Mouse (Mus musculus) kidney, adult 2 months (tissue): Measurements from ENCODE around the gene Cep170. TPM values are rescaled to one million over a fixed set of nuclear protein-coding genes. Genes with fewer than 3 reads are reported as not detected.
A peak's percentile ranks its signal among the peaks of the same experiment; 100 is the strongest.

ENCODE experiments used
- DNase-seq: peaks from one replicate; pipeline ENCODE4 v3.0.0; 2021
- H3K27ac ChIP-seq: fragments of 200-500 bp; 2 replicates; pipeline ENCODE4 v1.5.1; 2012; ENCODE audit warnings: low read depth, low read length, control low read depth, inconsistent platforms; ENCODE audit not compliant: insufficient read depth
- H3K27me3 ChIP-seq: fragments of 200-500 bp; replicated peaks from 2 replicates; pipeline ENCODE4 v1.6.1; 2012; ENCODE audit warnings: mild to moderate bottlenecking, moderate library complexity, low read length, inconsistent platforms; ENCODE audit not compliant: control insufficient read depth, insufficient read depth
- H3K36me3 ChIP-seq: fragments of 200-500 bp; 2 replicates; pipeline ENCODE4 v1.6.1; 2012; ENCODE audit warnings: mild to moderate bottlenecking, moderate library complexity, low read length, inconsistent platforms; ENCODE audit not compliant: control insufficient read depth, insufficient read depth
- H3K4me1 ChIP-seq: fragments of 200-500 bp; 2 replicates; pipeline ENCODE4 v1.6.1; 2011; ENCODE audit warnings: low read length; ENCODE audit not compliant: control insufficient read depth, insufficient read depth
- H3K4me3 ChIP-seq: fragments of 200-500 bp; 2 replicates; pipeline ENCODE4 v1.5.1; 2011; ENCODE audit warnings: mild to moderate bottlenecking, low read depth, low read length, control low read depth; ENCODE audit not compliant: insufficient read depth
- CTCF ChIP-seq: fragments of 200-500 bp; conservative IDR thresholded peaks from 2 replicates; pipeline ENCODE4 v1.5.1; 2011; ENCODE audit warnings: low read depth, mild to moderate bottlenecking, control low read depth, low read length, moderate library complexity, mixed read lengths; ENCODE audit not compliant: insufficient read depth, insufficient read length
- POLR2A ChIP-seq: fragments of 200-500 bp; IDR thresholded peaks from one replicate; pipeline ENCODE4 v1.6.1; 2011; ENCODE audit warnings: low read depth, low read length, control low read depth
- WGBS: fragments of 180-500 bp; shearing (Covaris S2); methylation state at CpG from one replicate; pipeline ENCODE4 v1.1.7; 2018; 5-methylcytosine and 5-hydroxymethylcytosine counted together
- polyA plus RNA-seq: library from polyadenylated mRNA; depleted of rRNA; stranded (reverse); fragments of >200 nt; gene quantifications from 2 replicates; pipeline ENCODE4 v1.2.3, GENCODE M21; 2012

Gene Cep170
- polyA plus RNA-seq, 1 experiment: 3.2 TPM

GRCm38 (mm10) chr1:176732834-176733233 is 81.0 kb downstream of the Cep170 start:
- 72% methylated on average over 2 of the region's 2 CpGs for WGBS
- H3K27me3 ChIP-seq: no peaks in the 10 kb centered on the region
- no peak overlapping the region for H3K4me3 ChIP-seq
- no peaks in the 10 kb centered on the region for H3K4me1 ChIP-seq
- H3K27ac ChIP-seq: no peak overlapping the region
- TF ChIP-seq CTCF: no peak
- no peak for TF ChIP-seq POLR2A
- DNase-seq: no peak
- no peaks in the 10 kb centered on the region; the same call in 1 of the 2 replicates for H3K36me3 ChIP-seq

GRCm38 (mm10) chr1:176730528-176730927 is 83.3 kb downstream of the Cep170 start:
- Histone ChIP-seq H3K27me3 (no peaks in the 10 kb centered on the region), H3K4me1 (no peaks in the 10 kb centered on the region), H3K27ac (no peak overlapping the region), H3K4me3 (no peak overlapping the region), H3K36me3 (no peaks in the 10 kb centered on the region; the same call in 1 of the 2 replicates)
- WGBS: 75% methylated on average over 2 of the region's 2 CpGs
- no peak for DNase-seq
- TF ChIP-seq POLR2A (no peak), CTCF (no peak)

GRCm38 (mm10) chr1:176727372-176727771 is 86.5 kb downstream of the Cep170 start:
- H3K4me3 ChIP-seq: no peak overlapping the region
- no peak for TF ChIP-seq CTCF
- TF ChIP-seq POLR2A: no peak

GRCm38 (mm10) chr1:176724771-176725170 is 89.1 kb downstream of the Cep170 start:
- TF ChIP-seq POLR2A (no peak), CTCF (no peak)
- DNase-seq: no peak
- no peaks in the 10 kb centered on the region for H3K4me1 ChIP-seq
- H3K36me3 ChIP-seq: no peaks in the 10 kb centered on the region
- no peak overlapping the region for H3K4me3 ChIP-seq
- H3K27ac ChIP-seq: no peak overlapping the region
- no peaks in the 10 kb centered on the region for H3K27me3 ChIP-seq
- WGBS: 90% methylated on average over 20 of the region's 20 CpGs

More at GRCm38 (mm10) chr1:176727372-176727771, 86.5 kb downstream of the Cep170 start:
- Histone ChIP-seq H3K27me3 (no peaks in the 10 kb centered on the region), H3K27ac (no peak overlapping the region), H3K36me3 (no peaks in the 10 kb centered on the region), H3K4me1 (no peaks in the 10 kb centered on the region)
- no peak for DNase-seq
- 75% methylated on average over 2 of the region's 2 CpGs for WGBS

- DNase-seq: no peak
These were observed 89.8 kb downstream of the Cep170 start for GRCm38 (mm10) chr1:176723858-176724713.

GRCm38 (mm10) chr1:176712436-176712835 is 101.4 kb downstream of the Cep170 start:
- TF ChIP-seq POLR2A (no peak), CTCF (peak; percentile 32; the same call in 1 of the 2 replicates)
- Histone ChIP-seq H3K27me3 (no peaks in the 10 kb centered on the region), H3K27ac (no peak overlapping the region), H3K36me3 (no peaks in the 10 kb centered on the region), H3K4me1 (no peaks in the 10 kb centered on the region), H3K4me3 (no peak overlapping the region)
- WGBS: 30% methylated on average over 2 of the region's 2 CpGs
- DNase-seq: peak; percentile 55

More at GRCm38 (mm10) chr1:176723858-176724713, 89.8 kb downstream of the Cep170 start:
- Histone ChIP-seq H3K4me3 (no peak overlapping the region), H3K4me1 (no peaks in the 10 kb centered on the region), H3K36me3 (no peaks in the 10 kb centered on the region), H3K27ac (no peak overlapping the region), H3K27me3 (no peaks in the 10 kb centered on the region)
- WGBS: 74% methylated on average over 8 of the region's 8 CpGs
- no peak for TF ChIP-seq POLR2A
- no peak for TF ChIP-seq CTCF

GRCm38 (mm10) chr1:176700226-176700625 is 113.6 kb downstream of the Cep170 start:
- no peaks in the 10 kb centered on the region for H3K36me3 ChIP-seq
- no peak overlapping the region for H3K4me3 ChIP-seq
- H3K4me1 ChIP-seq: no peaks in the 10 kb centered on the region
- WGBS: 96% methylated on average over 1 of the region's 1 CpGs
- no peak for TF ChIP-seq POLR2A
- TF ChIP-seq CTCF: no peak
- H3K27ac ChIP-seq: no peak overlapping the region
- no peak for DNase-seq
- no peaks in the 10 kb centered on the region for H3K27me3 ChIP-seq
